Mouse (Mus musculus): ENCODE measurements around the gene Klhl8. TPM values are rescaled to one million over a fixed set of nuclear protein-coding genes. Genes with fewer than 3 reads are reported as not detected.
A peak's percentile ranks its signal among the peaks of the same experiment; 100 is the strongest.

Klhl8 gene
- total RNA-seq, 2 experiments from 2014 or later: 19.6 to 19.9 TPM

DNA sequence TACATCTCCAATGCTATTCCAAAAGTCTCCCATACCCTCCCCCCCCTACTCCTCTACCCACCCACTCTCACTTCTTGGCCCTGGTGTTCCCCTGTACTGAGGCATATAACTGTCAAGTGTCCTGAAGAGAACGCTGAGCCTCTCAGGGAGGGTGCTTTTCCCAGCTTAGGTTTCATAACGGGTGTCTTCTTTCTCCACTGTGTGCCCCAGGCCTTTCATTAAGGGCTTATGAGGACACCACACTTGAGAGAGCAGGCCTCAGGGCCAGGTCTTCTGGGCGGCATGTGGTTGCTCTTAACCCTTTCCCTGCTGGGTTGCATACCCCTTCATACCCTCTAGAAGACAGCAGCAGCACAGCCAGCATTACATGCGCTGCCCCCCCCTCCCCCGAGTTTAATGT, 64.5 kb downstream of the Klhl8 start:
- DNase-seq (ENCODE audit: low spot score in 2 of 2): no peak

DNA sequence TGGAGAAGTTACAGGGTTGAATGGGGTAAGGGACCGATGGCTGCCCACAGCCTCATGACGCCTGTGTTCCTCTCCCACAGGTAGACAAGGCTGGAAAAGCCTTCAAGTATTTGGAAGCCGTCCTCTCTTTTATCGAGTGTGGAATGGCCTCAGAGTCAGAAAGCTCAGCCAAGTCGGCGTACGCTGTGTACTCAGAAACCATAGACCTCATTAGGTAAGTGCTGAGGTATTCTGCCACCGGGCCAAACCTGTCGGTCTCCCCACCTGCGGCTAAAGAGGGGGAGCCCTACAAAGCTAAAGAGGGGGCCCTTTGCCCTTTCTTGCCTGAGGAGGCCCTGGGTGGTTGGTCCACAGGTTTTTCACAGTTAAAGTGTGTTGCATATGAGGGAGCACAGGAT, 64.9 kb downstream of the Klhl8 start:
- DNase-seq (ENCODE audit: low spot score in 2 of 2): no peak

DNA sequence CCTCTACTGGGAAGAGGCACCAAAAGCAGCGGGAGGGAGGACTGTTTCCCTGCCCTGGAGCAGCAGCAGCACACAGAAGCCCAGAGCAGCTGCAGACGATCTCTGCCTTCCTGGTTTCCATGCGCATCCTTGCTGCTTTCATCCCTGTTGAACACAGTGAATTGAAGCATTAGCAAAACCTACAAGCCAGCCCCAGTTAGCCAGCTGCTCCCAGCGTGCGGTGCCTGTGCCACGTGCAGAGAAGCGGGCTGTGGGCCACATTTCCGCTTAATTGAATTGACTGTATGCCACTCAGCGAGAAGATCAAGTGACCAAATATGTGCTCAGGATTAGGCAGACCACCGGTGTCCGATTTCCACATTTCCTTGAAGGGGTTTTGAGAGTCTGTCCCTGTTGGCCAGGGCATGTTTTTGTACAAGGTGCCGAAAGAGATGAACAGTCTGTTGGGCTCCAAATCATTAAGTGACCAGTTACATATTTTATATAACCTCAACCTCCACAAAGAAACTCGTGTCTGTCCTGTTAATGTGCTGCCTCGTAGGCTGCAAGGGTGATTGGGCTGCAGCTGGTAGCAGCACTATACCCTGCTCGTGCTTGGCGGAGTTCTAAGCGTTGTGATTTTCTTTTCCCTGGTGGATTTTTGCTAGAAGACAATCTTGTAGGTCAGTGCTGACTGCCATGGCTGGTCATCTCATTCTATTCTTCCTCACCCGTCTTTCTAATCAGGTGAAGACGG, 65.5 kb downstream of the Klhl8 start:
- DNase-seq (ENCODE audit: low spot score in 2 of 2): peak in 1 of 2 experiments; percentile 31

DNA sequence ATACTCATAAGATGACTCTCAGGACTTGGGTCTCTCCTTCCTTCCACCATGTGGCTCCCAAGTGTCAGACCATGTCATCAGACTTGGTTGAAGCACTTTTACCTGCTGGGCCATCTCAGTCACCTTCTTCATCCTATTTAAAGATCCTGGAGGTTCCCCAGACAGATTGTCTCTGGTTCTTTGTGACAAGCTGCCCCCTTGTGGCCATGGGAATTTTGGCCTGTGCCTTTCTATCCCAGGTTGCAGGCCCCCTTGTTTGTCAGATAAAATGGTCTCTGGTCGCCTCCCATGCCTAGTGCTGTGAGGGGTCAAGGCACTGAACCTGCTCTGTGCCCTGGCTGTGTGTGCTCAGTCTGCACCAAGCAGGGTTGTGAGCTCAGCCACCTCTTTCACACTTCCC, 67.1 kb downstream of the Klhl8 start:
- peak in 1 of 2 experiments; percentile 35 for DNase-seq (ENCODE audit: low spot score in 2 of 2)

DNA sequence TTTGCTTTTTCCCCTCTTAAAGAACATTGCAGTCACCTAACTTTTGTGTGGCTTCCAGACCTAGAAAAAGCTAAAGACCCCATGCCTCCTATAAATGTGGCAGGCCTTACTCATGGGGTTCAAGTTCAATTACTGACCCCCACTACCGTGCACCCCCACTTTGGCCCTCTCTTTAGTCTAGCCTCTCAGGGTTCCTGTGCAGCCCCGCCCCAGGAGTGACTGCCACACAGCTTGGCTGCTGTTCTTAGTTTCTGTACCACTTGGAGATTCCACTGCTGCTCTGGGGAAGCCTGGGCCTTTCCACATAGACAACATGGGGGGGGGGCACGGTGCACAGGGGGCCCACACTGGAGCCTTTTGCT, 71.8 kb downstream of the Klhl8 start:
- no peak for DNase-seq (ENCODE audit: low spot score in 2 of 2)

DNA sequence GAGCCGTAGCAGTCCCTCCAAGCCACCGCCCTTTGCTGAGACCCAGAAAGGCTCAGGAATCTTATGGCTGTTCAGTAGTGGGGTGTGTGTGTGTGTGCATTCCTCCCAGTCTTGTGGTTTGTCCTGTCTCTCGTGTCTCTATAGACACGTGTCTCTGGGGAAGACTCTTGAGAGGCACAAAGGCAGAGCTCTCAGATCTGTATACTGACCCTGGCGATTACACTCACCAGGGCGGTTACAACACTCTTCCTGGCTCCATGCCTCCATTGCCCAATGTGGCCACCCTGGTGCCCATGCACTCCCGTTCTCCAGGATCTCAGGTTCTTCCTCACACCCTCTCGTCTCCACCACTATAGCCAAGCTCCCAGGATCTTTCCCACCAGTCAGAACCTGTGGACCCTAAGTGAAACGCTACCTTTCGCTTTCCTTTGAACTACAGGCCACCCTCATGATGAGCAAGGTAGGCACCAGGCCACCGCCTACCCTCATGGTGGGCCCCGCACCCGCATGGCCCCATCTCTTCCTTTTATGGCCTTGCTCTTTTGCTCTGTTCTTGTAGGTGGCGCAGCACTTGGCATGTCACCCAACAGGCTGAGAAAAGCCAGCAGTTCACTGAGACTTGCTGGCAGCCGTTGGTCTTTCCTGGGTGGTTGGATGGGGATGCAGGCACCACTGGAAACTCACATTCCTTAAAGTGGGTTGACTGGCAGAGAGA, 72.4 kb downstream of the Klhl8 start:
- DNase-seq (ENCODE audit: low spot score in 2 of 2): no peak

DNA sequence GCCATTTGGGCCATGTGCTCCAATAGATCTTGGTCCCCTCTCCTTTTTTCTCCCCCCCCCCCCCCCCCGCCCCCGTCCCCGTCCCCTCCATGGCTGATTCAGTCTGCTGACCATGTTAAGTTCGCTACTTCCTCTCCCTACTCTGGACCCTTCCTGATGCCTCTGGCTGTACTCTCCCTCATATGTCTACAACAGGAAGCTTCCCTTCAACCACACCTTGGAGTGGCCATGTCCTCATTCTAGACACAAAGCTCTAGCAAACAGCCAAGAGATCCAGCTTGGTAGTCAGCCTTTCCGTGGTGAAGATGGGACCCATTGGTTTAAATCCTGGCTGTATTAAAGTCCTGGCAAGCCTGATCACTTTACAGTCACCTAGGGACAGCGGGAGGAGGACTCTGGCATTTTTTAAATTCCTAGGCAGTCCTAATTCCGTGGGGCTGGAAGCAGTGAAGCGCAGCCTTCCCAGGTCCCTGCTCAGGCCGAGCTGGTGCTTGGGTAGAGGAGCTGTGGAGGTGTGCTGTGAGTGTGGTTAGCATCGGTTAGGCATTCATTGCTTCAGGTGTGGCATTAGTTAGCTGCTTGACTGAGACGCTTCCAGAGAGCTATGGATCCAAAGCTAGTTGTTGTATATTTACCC, 74.8 kb downstream of the Klhl8 start:
- DNase-seq (ENCODE audit: low spot score in 2 of 2): no peak

DNA sequence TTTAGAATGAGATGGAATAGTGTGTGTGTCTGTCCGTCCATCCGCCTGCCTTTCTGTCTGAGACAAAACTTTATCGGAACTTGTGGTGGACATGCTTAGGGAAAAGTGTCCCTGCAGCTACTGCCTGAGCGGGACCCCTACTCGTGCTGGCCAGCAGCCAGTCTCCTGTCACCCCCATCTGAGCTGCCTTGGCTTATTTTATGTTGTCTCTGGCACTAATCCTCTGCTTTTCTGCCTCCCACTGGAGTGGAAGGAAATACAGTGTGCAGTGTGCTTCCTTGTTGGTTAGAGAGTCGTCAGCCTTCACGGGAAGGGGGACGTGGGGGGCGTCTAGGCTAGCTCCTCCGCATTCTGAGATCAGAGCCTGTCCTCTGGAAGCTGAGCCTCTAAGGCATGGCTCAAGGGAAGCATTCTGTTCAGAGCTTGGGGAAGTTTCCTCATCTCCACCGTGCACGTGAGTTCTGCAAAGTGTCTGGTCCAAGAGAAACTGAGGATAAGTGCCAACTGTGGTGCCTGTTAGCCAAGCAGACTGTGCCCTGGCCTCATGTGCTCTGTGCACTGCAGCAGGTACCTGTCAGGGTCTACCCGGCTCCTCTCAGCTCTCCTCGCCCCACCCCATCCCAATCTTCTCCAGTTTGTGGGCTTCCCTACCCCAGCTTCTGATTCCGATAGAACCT, 75.5 kb downstream of the Klhl8 start:
- DNase-seq (ENCODE audit: low spot score in 2 of 2): no peak

DNA sequence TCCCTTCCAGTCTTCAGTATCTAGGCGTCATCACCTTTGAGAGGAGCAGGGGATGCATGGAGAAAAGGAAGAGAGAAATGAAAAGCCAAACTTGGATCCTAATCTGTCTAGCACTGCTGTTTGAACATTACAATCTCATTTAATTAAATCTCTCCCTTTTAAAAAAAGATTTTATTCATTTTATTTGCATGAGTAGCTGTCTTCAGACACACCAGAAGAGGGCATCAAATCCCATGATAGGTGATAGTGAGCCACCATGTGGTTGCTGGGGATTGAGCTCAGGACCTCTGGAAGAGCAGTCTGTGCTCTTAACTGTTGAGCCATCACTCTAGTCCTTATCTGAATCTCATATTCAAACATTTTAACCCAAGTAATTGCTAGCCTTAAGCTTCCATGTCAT, 80.2 kb downstream of the Klhl8 start:
- no peak for DNase-seq (ENCODE audit: low spot score in 2 of 2)

DNA sequence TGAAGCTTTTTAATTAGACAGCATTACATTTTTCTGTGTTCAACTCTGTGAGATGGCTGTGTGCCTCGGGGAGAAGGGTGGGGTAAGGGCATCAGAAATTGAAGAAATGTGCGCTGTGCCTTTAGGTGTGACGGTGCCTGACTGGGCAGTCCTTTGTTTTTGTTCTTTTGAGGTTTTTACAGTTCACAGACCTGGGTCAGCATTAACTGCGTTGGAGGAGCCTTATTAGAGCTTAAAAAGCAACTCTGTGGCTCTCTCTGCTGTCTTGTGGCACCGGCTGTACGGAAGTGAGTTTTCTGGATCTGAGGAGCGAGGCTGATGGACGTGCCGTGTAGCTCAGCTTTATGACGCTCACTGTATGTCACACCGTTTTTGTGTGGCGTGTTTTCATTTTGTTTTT, 81.9 kb downstream of the Klhl8 start:
- DNase-seq (ENCODE audit: low spot score in 2 of 2): no peak

DNA sequence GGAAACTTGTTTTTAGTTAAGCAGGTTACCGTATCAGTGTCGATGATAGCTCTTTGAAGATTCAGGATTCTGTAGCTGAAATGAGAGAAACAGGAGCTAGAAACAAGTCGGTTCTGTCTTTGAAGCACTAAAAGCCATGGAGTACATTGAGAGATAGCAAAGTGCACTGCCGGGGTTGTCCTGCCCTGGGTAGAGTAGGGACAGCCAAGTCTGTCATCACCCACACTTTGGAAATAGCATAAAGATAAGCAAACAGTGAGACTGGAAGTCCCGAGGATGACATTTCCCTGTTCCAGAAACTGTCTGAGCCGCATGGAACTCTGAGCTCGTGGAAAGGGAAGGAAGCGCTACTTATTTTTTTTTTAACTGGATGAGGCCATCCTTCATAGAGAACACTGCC, 82.3 kb downstream of the Klhl8 start:
- DNase-seq (ENCODE audit: low spot score in 2 of 2): no peak

DNA sequence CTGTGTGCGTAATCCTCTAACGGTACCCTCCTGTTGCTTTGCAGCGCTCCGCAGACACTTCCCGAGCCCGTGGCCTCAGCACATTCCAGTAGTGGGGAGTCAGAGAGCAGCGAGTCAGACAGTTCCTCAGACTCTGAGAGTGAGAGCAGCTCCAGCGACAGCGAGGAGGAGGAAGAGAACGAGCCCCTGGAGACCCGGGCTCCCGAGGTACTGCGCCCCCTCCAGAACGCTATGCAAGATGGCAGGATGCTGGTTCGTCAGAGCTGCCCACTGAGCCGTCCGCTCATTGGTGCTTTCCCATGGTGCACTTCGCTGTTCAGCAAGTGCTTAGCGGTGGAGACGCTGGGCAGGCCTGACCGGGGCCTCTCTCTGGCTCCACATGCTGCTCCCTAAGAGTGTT, 82.8 kb downstream of the Klhl8 start:
- DNase-seq (ENCODE audit: low spot score in 2 of 2): no peak

DNA sequence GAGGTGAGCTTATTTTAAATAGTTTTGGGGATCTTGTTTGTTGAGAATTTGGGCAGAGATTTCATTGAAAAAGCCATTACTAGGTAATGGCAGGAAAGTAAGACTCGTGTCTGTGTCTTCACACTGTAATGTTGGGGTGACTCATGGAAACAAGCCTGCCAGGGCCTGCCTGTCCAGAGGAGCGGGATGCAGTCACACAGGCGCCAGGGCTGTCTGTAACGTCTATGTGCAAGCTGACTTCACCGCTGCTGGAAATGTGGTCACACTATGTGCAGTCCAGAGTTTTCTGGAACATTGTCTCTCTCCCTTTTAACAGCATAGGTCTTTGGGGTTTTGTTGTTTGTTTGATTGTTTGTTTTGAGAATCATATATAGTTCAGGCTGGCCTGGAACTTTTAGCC, 88.1 kb downstream of the Klhl8 start:
- no peak for DNase-seq (ENCODE audit: low spot score in 2 of 2)

DNA sequence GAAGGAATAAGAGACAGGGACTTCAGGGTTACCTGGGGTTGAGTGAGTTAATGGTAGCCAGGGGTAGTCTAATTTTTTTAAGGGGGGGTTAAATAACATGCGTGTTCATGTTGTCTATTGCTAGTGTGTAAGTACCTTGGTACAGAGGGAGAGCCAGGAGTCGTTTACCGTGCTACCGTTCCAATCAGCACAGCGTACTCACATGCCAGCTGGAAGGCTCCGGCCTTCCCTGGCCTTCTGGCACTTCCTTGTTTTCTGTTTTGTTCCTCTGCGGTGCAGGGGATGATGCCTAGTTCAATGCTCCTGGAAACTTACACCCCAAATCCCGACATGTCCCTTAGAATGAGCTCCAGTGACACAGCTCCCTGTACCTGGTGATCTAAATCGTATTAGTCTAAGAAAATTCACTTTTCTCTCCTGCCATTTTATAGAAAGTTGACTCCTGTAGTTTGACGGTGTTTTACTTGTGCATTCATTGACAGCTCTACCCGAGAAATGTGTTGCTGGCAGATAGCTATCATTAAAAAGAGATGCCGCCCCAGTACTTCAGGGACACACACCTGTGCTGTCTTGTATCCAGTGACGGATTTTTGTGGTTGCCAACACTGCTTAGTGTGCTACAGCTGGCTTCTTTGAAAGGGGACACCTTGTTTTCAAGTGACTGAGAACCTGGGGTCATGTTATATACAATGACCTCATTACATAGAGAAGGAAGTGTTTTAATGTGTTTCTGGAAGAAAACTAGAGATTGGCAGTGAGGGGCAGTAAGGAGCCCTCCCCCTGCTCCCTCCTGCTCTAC, 89.4 kb downstream of the Klhl8 start:
- DNase-seq (ENCODE audit: low spot score in 2 of 2): no peak

DNA sequence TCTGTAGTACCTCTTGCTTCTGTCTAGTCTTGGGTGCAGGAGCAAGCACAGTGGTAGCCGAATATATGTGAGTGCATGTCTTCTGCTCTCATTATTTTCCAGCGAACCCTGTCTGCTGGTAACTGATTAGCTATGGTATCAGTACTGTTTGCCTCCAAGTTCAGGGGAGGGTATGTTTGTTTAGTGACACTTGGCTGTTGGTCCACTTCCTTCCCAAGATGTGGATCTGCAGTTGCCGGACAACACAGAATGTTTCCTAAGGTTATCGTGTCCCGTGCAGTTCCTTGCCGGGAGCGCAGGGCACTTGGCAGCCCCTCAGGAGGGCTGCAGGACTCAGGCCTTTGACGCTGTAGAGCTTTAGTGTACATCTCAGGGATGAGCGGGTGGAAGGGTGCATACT, 90.0 kb downstream of the Klhl8 start:
- no peak for DNase-seq (ENCODE audit: low spot score in 2 of 2)

DNA sequence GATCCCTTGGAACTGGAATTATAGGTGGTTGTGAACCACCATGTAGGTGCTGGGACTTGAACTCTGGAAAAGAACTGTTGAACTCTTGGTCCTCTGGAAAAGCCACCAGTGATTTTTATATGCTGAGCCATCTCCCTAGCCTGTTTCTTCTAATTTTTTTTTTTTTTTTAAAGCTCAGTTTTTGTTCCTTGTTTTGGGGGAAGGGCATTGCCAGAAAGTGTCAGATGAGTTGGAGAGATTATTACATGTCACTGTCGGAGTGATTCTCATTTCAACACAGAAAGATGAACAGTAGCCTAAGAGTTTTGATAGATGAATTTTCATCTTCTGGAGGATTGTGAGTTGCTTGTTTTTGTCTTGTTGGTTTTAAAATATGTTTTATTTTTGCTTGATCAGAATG, 91.4 kb downstream of the Klhl8 start:
- no peak for DNase-seq (ENCODE audit: low spot score in 2 of 2)

DNA sequence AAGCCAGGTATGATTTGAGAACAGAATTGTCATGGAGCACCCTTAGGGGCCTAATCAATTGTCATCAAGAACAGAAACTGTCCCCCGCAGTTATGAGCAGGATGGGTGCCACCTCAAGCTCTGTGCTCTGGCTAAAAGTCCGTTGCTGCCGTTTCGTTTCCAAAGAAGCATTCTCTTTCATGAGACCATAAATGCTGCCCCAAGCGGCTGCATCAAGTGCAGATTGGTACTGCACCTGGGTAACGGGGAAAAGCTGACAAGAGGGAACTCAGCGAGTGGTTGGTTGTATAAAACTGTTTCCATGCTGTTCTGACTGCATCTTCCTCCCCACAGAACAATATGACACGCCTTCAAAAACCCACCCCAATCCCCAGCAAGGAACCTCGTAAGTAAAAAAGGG, 92.5 kb downstream of the Klhl8 start:
- no peak for DNase-seq (ENCODE audit: low spot score in 2 of 2)

DNA sequence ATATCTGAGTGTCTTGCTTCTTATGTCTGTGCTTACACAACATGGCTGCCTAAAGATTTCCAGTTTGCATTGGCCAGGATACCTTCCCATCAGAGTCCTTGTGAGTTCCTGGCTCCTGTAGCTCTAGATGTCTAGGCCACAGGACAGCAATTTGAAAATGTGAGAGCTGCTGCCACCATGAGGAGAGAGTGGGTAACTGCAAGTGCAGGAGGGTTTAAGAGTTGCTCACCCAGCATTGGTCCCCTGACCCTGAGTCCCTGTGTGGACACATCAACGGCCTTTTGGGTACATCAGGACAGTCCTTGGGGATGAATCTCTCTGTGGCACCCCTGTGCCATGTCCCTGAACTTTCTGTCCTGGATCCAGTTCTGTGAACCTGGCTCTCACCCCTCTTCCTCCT, 93.3 kb downstream of the Klhl8 start:
- peak in 1 of 2 experiments; percentile 60 for DNase-seq (ENCODE audit: low spot score in 2 of 2)

DNA sequence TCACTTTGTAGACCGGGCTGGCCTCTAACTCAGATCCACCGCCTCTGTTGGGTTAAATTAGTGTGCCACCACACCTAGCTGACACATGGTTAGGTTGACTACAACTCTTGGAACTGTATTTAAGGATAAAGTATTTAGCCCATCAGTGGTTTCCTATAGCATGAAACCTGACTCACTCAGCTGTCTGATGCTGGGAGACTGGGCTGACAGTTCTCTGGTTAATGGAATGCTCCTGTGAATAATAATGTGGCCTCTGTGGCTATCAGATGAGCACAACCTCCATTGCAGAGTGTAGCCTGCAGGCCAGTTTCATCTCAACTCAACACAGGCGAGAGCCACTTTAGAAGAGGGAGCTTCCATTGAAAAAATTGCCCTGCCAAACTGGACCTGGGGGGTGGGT, 94.3 kb downstream of the Klhl8 start:
- DNase-seq (ENCODE audit: low spot score in 2 of 2): no peak

DNA sequence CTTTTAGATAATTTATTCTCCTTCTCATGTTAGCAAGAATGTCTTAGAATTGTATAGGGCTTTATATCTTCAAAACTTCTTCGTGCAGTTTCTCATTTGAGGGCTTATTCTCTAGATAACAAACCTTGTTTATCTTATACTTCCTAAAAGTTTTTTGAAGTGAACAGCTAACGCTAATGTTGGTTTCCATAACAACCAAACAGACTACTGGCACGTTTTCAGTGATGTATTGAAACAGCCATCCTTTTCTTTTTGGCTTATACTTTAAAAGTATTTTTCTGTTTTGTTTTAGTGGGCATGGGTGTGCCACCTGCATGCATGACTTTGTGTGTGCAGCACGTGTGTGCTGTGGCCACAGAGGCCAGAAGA, 95.8 kb downstream of the Klhl8 start:
- no peak for DNase-seq (ENCODE audit: low spot score in 2 of 2)

DNA sequence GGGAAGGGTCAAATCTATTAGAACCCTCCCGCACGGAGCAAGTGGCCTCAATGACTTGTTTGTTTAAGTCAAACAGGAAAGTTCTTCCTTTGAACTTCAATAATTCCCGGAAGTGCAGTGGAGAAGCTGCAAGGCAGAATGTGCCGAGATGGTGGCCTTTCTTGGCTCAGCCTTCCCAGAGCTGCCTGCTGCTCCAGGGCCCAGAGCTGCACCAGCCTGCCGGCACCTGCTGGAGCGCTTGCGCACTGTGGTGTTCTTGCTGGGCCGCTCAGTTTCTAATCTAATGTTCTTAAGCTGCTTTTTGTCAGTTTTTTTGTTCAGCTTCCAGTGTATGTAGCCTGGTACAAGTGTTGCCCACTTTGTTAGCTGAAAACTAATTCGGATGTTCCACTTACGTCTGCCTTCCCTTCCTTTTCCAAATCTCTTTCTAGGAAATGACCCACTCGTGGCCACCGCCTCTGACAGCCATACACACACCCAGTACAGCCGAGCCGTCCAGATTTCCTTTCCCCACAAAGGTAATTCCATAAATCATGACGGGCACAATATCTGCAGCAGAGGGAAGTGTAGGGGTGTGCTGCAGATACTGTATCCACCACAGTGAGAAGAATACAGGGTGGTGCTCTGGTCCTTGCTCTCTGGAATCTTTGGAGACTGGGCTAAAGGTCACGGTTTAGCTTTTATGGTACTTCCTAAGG, 96.4 kb downstream of the Klhl8 start:
- DNase-seq (ENCODE audit: low spot score in 2 of 2): no peak

Data from gastrocnemius, postnatal 4 days (tissue).